Mouse (Mus musculus): ENCODE measurements around the gene Mindy2. TPM values are rescaled to one million over a fixed set of nuclear protein-coding genes. Genes with fewer than 3 reads are reported as not detected.

The Mindy2 gene
- polyA plus RNA-seq, 1 experiment from 2014 or later: 6.2 TPM

GRCm38 (mm10) chr9:70688301-70688968 is 31.5 kb upstream of the Mindy2 start:
- WGBS: 76% methylated on average over 2 of the region's 2 CpGs
- no peak overlapping the region for H3K4me3 ChIP-seq (ENCODE audit: low read length)
- no peak overlapping the region for H3K4me2 ChIP-seq (ENCODE audit: low read depth, low read length)
- H3K27me3 ChIP-seq (replicated peaks; ENCODE audit: control insufficient read depth, insufficient read depth, low read length): no peaks in the 10 kb centered on the region
- H3K9me3 ChIP-seq (ENCODE audit: control insufficient read depth, low read length): no peaks in the 10 kb centered on the region
- H3K27ac ChIP-seq (ENCODE audit: low read length): no peak overlapping the region
- no peaks in the 10 kb centered on the region; the same call in 1 of the 2 replicates for H3K4me1 ChIP-seq (ENCODE audit: control insufficient read depth, insufficient read depth, low read length)
- H3K9ac ChIP-seq (ENCODE audit: low read depth, low read length): no peak overlapping the region
- no peaks in the 10 kb centered on the region for H3K36me3 ChIP-seq (ENCODE audit: control insufficient read depth, insufficient read depth, low read length)
- no peak for ATAC-seq

- Histone ChIP-seq H3K4me3 (ENCODE audit: low read length) (no peak overlapping the region), H3K27me3 (replicated peaks; ENCODE audit: control insufficient read depth, insufficient read depth, low read length) (no peaks in the 10 kb centered on the region), H3K4me2 (ENCODE audit: low read depth, low read length) (no peak overlapping the region), H3K36me3 (ENCODE audit: control insufficient read depth, insufficient read depth, low read length) (no peaks in the 10 kb centered on the region), H3K9ac (ENCODE audit: low read depth, low read length) (no peak overlapping the region), H3K4me1 (ENCODE audit: control insufficient read depth, insufficient read depth, low read length) (no peaks in the 10 kb centered on the region; the same call in none of the 2 replicates), H3K27ac (ENCODE audit: low read length) (no peak overlapping the region), H3K9me3 (ENCODE audit: control insufficient read depth, low read length) (no peaks in the 10 kb centered on the region)
- 49% methylated on average over 1 of the region's 1 CpGs for WGBS
- ATAC-seq: no peak
These were observed 25.2 kb upstream of the Mindy2 start for GRCm38 (mm10) chr9:70682202-70682601.

- H3K4me3 ChIP-seq (ENCODE audit: low read length): peak overlapping the region; percentile 97
- WGBS: under 1% methylated on average over 93 of the region's 103 CpGs
- peak overlapping the region; percentile 98 for H3K9ac ChIP-seq (ENCODE audit: low read depth, low read length)
- H3K4me2 ChIP-seq (ENCODE audit: low read depth, low read length): peak overlapping the region; percentile 80
- no peaks in the 10 kb centered on the region; the same call in none of the 2 replicates for H3K4me1 ChIP-seq (ENCODE audit: control insufficient read depth, insufficient read depth, low read length)
- no peaks in the 10 kb centered on the region for H3K27me3 ChIP-seq (replicated peaks; ENCODE audit: control insufficient read depth, insufficient read depth, low read length)
- H3K36me3 ChIP-seq (ENCODE audit: control insufficient read depth, insufficient read depth, low read length): no peaks in the 10 kb centered on the region
- H3K27ac ChIP-seq (ENCODE audit: low read length): peak overlapping the region; percentile 96
- ATAC-seq: peak; percentile 55
- no peaks in the 10 kb centered on the region for H3K9me3 ChIP-seq (ENCODE audit: control insufficient read depth, low read length)
These were observed 22.4 kb upstream of the Mindy2 start for GRCm38 (mm10) chr9:70679132-70680091.

GRCm38 (mm10) chr9:70678682-70679131 is 21.7 kb upstream of the Mindy2 start, which contains the start of gene Adam10:
Gene Adam10, plus strand, starts transcription at chr9:70678997.
- peak within 1 kb of the TSS; percentile 97 for H3K4me3 ChIP-seq (ENCODE audit: low read length)
- WGBS: under 1% methylated on average over 44 of the region's 48 CpGs
- H3K4me1 ChIP-seq (ENCODE audit: control insufficient read depth, insufficient read depth, low read length): no peaks in the 10 kb centered on the region; the same call in none of the 2 replicates
- H3K27me3 ChIP-seq (replicated peaks; ENCODE audit: control insufficient read depth, insufficient read depth, low read length): no peaks in the 10 kb centered on the region
- H3K27ac ChIP-seq (ENCODE audit: low read length): peak within 1 kb of the TSS; percentile 96
- H3K36me3 ChIP-seq (ENCODE audit: control insufficient read depth, insufficient read depth, low read length): no peaks in the 10 kb centered on the region
- no peaks in the 10 kb centered on the region for H3K9me3 ChIP-seq (ENCODE audit: control insufficient read depth, low read length)
- peak within 1 kb of the TSS; percentile 98 for H3K9ac ChIP-seq (ENCODE audit: low read depth, low read length)
- peak; percentile 99 for ATAC-seq
- H3K4me2 ChIP-seq (ENCODE audit: low read depth, low read length): peak within 1 kb of the TSS; percentile 80

GRCm38 (mm10) chr9:70675961-70676360 is 19.0 kb upstream of the Mindy2 start:
- Histone ChIP-seq H3K4me2 (ENCODE audit: low read depth, low read length) (no peak overlapping the region), H3K27me3 (replicated peaks; ENCODE audit: control insufficient read depth, insufficient read depth, low read length) (no peaks in the 10 kb centered on the region), H3K9ac (ENCODE audit: low read depth, low read length) (no peak overlapping the region), H3K36me3 (ENCODE audit: control insufficient read depth, insufficient read depth, low read length) (no peaks in the 10 kb centered on the region), H3K9me3 (ENCODE audit: control insufficient read depth, low read length) (no peaks in the 10 kb centered on the region), H3K4me1 (ENCODE audit: control insufficient read depth, insufficient read depth, low read length) (no peaks in the 10 kb centered on the region), H3K4me3 (ENCODE audit: low read length) (no peak overlapping the region), H3K27ac (ENCODE audit: low read length) (no peak overlapping the region)
- no peak for ATAC-seq
- 88% methylated on average over 5 of the region's 5 CpGs for WGBS

- Histone ChIP-seq H3K4me1 (ENCODE audit: control insufficient read depth, insufficient read depth, low read length) (no peaks in the 10 kb centered on the region), H3K27me3 (replicated peaks; ENCODE audit: control insufficient read depth, insufficient read depth, low read length) (no peaks in the 10 kb centered on the region), H3K9ac (ENCODE audit: low read depth, low read length) (no peak overlapping the region), H3K36me3 (ENCODE audit: control insufficient read depth, insufficient read depth, low read length) (no peaks in the 10 kb centered on the region), H3K9me3 (ENCODE audit: control insufficient read depth, low read length) (no peaks in the 10 kb centered on the region), H3K4me2 (ENCODE audit: low read depth, low read length) (no peak overlapping the region), H3K27ac (ENCODE audit: low read length) (no peak overlapping the region), H3K4me3 (ENCODE audit: low read length) (no peak overlapping the region)
- WGBS: 75% methylated on average over 4 of the region's 4 CpGs
- no peak for ATAC-seq
These were observed 18.1 kb upstream of the Mindy2 start for GRCm38 (mm10) chr9:70675117-70675516.

- WGBS: 89% methylated on average over 4 of the region's 4 CpGs
- Histone ChIP-seq H3K4me3 (ENCODE audit: low read length) (no peak overlapping the region), H3K9me3 (ENCODE audit: control insufficient read depth, low read length) (no peaks in the 10 kb centered on the region), H3K4me2 (ENCODE audit: low read depth, low read length) (no peak overlapping the region), H3K9ac (ENCODE audit: low read depth, low read length) (no peak overlapping the region), H3K27ac (ENCODE audit: low read length) (no peak overlapping the region), H3K36me3 (ENCODE audit: control insufficient read depth, insufficient read depth, low read length) (no peaks in the 10 kb centered on the region), H3K4me1 (ENCODE audit: control insufficient read depth, insufficient read depth, low read length) (no peaks in the 10 kb centered on the region), H3K27me3 (replicated peaks; ENCODE audit: control insufficient read depth, insufficient read depth, low read length) (no peaks in the 10 kb centered on the region)
- no peak for ATAC-seq
These were observed 16.7 kb upstream of the Mindy2 start for GRCm38 (mm10) chr9:70673656-70674055.

- 41% methylated on average over 10 of the region's 10 CpGs for WGBS
- no peak overlapping the region for H3K27ac ChIP-seq (ENCODE audit: low read length)
- ATAC-seq: peak; percentile 66
These were observed 15.0 kb upstream of the Mindy2 start for GRCm38 (mm10) chr9:70671772-70672579.

GRCm38 (mm10) chr9:70671278-70671677 is 14.3 kb upstream of the Mindy2 start:
- Histone ChIP-seq H3K4me2 (ENCODE audit: low read depth, low read length) (no peak overlapping the region), H3K9me3 (ENCODE audit: control insufficient read depth, low read length) (no peaks in the 10 kb centered on the region), H3K27me3 (replicated peaks; ENCODE audit: control insufficient read depth, insufficient read depth, low read length) (no peaks in the 10 kb centered on the region), H3K4me3 (ENCODE audit: low read length) (no peak overlapping the region), H3K36me3 (ENCODE audit: control insufficient read depth, insufficient read depth, low read length) (no peaks in the 10 kb centered on the region), H3K9ac (ENCODE audit: low read depth, low read length) (no peak overlapping the region), H3K4me1 (ENCODE audit: control insufficient read depth, insufficient read depth, low read length) (no peaks in the 10 kb centered on the region), H3K27ac (ENCODE audit: low read length) (no peak overlapping the region)
- no peak for ATAC-seq
- WGBS: 65% methylated on average over 6 of the region's 6 CpGs

More at GRCm38 (mm10) chr9:70671772-70672579, 15.0 kb upstream of the Mindy2 start:
- no peaks in the 10 kb centered on the region for H3K27me3 ChIP-seq (replicated peaks; ENCODE audit: control insufficient read depth, insufficient read depth, low read length)
- no peaks in the 10 kb centered on the region for H3K4me1 ChIP-seq (ENCODE audit: control insufficient read depth, insufficient read depth, low read length)
- no peaks in the 10 kb centered on the region for H3K9me3 ChIP-seq (ENCODE audit: control insufficient read depth, low read length)
- H3K4me2 ChIP-seq (ENCODE audit: low read depth, low read length): no peak overlapping the region
- H3K4me3 ChIP-seq (ENCODE audit: low read length): no peak overlapping the region
- H3K9ac ChIP-seq (ENCODE audit: low read depth, low read length): no peak overlapping the region
- no peaks in the 10 kb centered on the region for H3K36me3 ChIP-seq (ENCODE audit: control insufficient read depth, insufficient read depth, low read length)

Measured in intestine, embryonic 16.5 days (tissue).